Mouse (Mus musculus) liver, embryonic 11.5 days (tissue): ENCODE data around the gene Ms4a6b. TPM values are rescaled to one million over a fixed set of nuclear protein-coding genes. Genes with fewer than 3 reads are reported as not detected.
A peak's percentile ranks its signal among the peaks of the same experiment; 100 is the strongest.
"Not testable (repeated sequence)": the region's sequence is repeated elsewhere in the genome, so short reads cannot be mapped to it uniquely, and the experiment has no call there.

ENCODE experiments used
- ATAC-seq: fragments of 200-750 bp; cut with Nextera tagmentation; replicated peaks from 2 replicates; pipeline ENCODE4 v1.8.0; 2017; ENCODE audit warnings: moderate number of reproducible peaks, mild to moderate bottlenecking, moderate TSS enrichment, moderate library complexity; ENCODE audit not compliant: low FRiP score
- DNase-seq: peaks from one replicate; pipeline ENCODE4 v3.0.0-alpha.2; 2017; ENCODE audit warnings: low spot score
- H3K27ac ChIP-seq: fragments of 300-500 bp; sonication (generic); 2 replicates; pipeline ENCODE4 v1.5.1; 2014; ENCODE audit warnings: mild to moderate bottlenecking, low read depth, low read length, control low read depth
- H3K27me3 ChIP-seq: fragments of 300-500 bp; sonication (generic); replicated peaks from 2 replicates; pipeline ENCODE4 v1.6.1; 2014; ENCODE audit warnings: low read length, mixed read lengths; ENCODE audit not compliant: control insufficient read depth, insufficient read depth
- H3K36me3 ChIP-seq: fragments of 300-500 bp; sonication (generic); 2 replicates; pipeline ENCODE4 v1.6.1; 2014; ENCODE audit warnings: mild to moderate bottlenecking, low read length, moderate library complexity, mixed read lengths; ENCODE audit not compliant: control insufficient read depth, insufficient read depth
- H3K4me1 ChIP-seq: fragments of 300-500 bp; sonication (generic); replicated peaks from 2 replicates; pipeline ENCODE4 v1.6.1; 2014; ENCODE audit warnings: low read length, mixed read lengths; ENCODE audit not compliant: control insufficient read depth, insufficient read depth
- H3K4me2 ChIP-seq: fragments of 300-500 bp; sonication (generic); 2 replicates; pipeline ENCODE4 v1.6.1; 2014; ENCODE audit warnings: mild to moderate bottlenecking, control low read depth, moderate library complexity
- H3K4me3 ChIP-seq: fragments of 300-500 bp; sonication (generic); 2 replicates; pipeline ENCODE4 v1.5.1; 2014; ENCODE audit warnings: low read depth, low read length, control low read depth
- H3K9ac ChIP-seq: fragments of 300-500 bp; sonication (generic); 2 replicates; pipeline ENCODE4 v1.6.1; 2014; ENCODE audit warnings: low read depth, low read length, control low read depth
- H3K9me3 ChIP-seq: fragments of 300-500 bp; sonication (generic); 2 replicates; pipeline ENCODE4 v1.6.1; 2016; ENCODE audit warnings: low read length, inconsistent platforms, mixed read lengths; ENCODE audit not compliant: control insufficient read depth
- WGBS: fragments of 180-500 bp; shearing (Covaris S2); extraction: QIAGEN DNeasy Blood & Tissue Kit; methylation state at CpG from one replicate; pipeline ENCODE4 v1.1.7; 2014; 5-methylcytosine and 5-hydroxymethylcytosine counted together
- polyA plus RNA-seq: library from polyadenylated mRNA; unstranded; fragments of >200 nt; fragmentation: Nextera tagmentation; extraction: Ambion mirVana; gene quantifications from 2 replicates; pipeline ENCODE4 v1.2.1, GENCODE M21; 2014

Gene Ms4a6b
- polyA plus RNA-seq, 1 experiment from 2014 or later: 2.4 TPM

- Histone ChIP-seq H3K4me2 (no peak overlapping the region), H3K9me3 (no peaks in the 10 kb centered on the region), H3K27ac (no peak overlapping the region), H3K4me1 (no peaks in the 10 kb centered on the region), H3K36me3 (no peaks in the 10 kb centered on the region), H3K9ac (no peak overlapping the region), H3K27me3 (no peaks in the 10 kb centered on the region), H3K4me3 (no peak overlapping the region)
- WGBS: 56% methylated on average over 1 of the region's 1 CpGs
- DNase-seq (no peak), ATAC-seq (no peak)
These were observed 2.9 kb upstream of the Ms4a6b start for GRCm38 (mm10) chr19:11513458-11513857.

- Histone ChIP-seq H3K27me3 (no peaks in the 10 kb centered on the region), H3K9me3 (no peaks in the 10 kb centered on the region), H3K36me3 (no peaks in the 10 kb centered on the region), H3K4me1 (no peaks in the 10 kb centered on the region), H3K27ac (no peak overlapping the region), H3K9ac (no peak overlapping the region), H3K4me3 (no peak overlapping the region), H3K4me2 (no peak overlapping the region)
- DNase-seq: no peak
- ATAC-seq: no peak
- WGBS: 36% methylated on average over 4 of the region's 4 CpGs
These were observed 533 bp downstream of the Ms4a6b start for GRCm38 (mm10) chr19:11516845-11517244.

DNA sequence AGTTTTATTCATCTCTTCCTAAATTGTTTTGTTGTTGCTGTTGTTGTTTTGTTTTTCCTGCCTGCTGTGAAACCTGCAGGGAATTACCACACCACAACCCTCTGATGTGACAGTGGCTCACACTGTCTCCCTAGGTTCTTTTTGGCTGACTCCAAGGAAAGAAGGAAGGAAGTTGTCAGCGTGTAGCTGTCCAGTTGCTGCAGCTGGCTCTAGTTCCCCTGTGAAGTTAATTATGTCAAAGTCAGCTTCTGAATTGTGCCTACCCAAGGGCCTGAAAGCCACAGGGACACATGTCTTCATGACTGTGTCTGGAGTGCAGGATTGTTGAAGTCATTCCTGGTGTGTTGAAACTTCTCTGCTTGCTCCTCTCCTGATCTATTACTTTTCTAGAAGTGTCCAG, 1.1 kb downstream of the Ms4a6b start:
- not testable (repeated sequence) for H3K9me3 ChIP-seq, H3K27ac ChIP-seq, H3K4me3 ChIP-seq, H3K9ac ChIP-seq, H3K4me1 ChIP-seq, H3K27me3 ChIP-seq, DNase-seq, ATAC-seq, H3K4me2 ChIP-seq, H3K36me3 ChIP-seq
- 29% methylated on average over 1 of the region's 1 CpGs for WGBS

GRCm38 (mm10) chr19:11518356-11518755, 2.0 kb downstream of the Ms4a6b start:
- not testable (repeated sequence) for H3K4me2 ChIP-seq, H3K9ac ChIP-seq, DNase-seq, H3K4me1 ChIP-seq, H3K36me3 ChIP-seq, H3K9me3 ChIP-seq, H3K27ac ChIP-seq, H3K4me3 ChIP-seq, H3K27me3 ChIP-seq, ATAC-seq
- 46% methylated on average over 2 of the region's 2 CpGs for WGBS

GRCm38 (mm10) chr19:11520146-11520545, 3.8 kb downstream of the Ms4a6b start:
- Histone ChIP-seq H3K9me3 (no peaks in the 10 kb centered on the region), H3K4me2 (no peak overlapping the region), H3K4me3 (no peak overlapping the region), H3K4me1 (no peaks in the 10 kb centered on the region), H3K27ac (no peak overlapping the region), H3K27me3 (no peaks in the 10 kb centered on the region), H3K9ac (no peak overlapping the region), H3K36me3 (no peaks in the 10 kb centered on the region)
- no peak for DNase-seq
- no peak for ATAC-seq
- 75% methylated on average over 3 of the region's 3 CpGs for WGBS

DNA sequence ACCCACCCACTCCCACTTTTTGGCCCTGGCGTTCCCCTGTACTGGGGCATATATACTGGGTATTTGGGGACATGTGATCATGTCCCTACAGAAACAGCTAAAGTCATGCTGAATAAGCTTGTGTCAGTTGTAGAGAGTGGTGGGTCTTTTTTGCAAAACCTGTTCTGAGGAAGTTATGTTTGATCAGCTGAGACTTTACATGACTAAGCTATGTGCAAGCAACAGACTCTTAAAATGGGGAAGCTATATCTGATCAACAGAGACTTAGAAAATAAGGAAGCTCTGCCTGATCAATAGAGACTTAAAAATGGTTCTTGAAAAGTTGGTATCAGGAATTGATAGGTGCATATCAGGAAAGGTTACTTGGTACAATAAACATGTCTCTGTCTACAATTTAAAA, 17.1 kb downstream of the Ms4a6b start:
- H3K4me3 ChIP-seq: no peak overlapping the region
- ATAC-seq (no peak), DNase-seq (no peak)
- H3K4me2 ChIP-seq: no peak overlapping the region
- H3K27me3 ChIP-seq: no peaks in the 10 kb centered on the region
- no peak overlapping the region for H3K27ac ChIP-seq
- 78% methylated on average over 1 of the region's 1 CpGs for WGBS
- no peak overlapping the region for H3K9ac ChIP-seq
- no peaks in the 10 kb centered on the region for H3K9me3 ChIP-seq
- no peaks in the 10 kb centered on the region for H3K36me3 ChIP-seq
- H3K4me1 ChIP-seq: no peaks in the 10 kb centered on the region

DNA sequence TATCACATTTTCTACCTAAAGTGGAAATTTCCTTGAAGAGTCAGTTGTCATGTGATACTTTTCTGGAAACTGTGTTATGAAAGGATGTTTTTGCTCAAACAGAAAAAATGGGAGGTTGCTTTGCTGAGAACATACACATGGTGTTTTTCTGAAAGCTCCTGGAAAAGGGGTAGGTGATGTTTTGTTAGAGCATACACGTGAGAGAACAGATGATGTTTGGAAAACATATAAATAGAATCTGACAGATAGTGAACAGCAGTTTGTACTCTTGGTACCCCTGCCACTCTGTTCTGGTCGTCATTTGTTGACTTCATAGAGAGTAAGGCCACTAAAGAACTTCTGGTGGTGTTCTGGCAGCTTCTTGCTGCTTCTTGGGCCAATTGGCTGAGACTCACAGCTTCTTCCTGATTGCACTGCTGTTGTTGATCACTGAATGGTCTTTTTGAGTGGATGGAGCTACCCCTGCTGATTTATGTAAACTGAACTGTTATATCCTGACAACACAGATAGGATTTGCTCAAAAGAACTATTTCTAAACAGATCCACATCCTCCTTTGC, 17.7 kb downstream of the Ms4a6b start:
- no peak for ATAC-seq
- 48% methylated on average over 2 of the region's 2 CpGs for WGBS
- no peaks in the 10 kb centered on the region for H3K36me3 ChIP-seq
- no peaks in the 10 kb centered on the region for H3K27me3 ChIP-seq
- no peaks in the 10 kb centered on the region for H3K4me1 ChIP-seq
- no peak overlapping the region for H3K27ac ChIP-seq
- no peak overlapping the region for H3K4me3 ChIP-seq
- DNase-seq: no peak
- H3K4me2 ChIP-seq: no peak overlapping the region
- no peaks in the 10 kb centered on the region for H3K9me3 ChIP-seq
- H3K9ac ChIP-seq: no peak overlapping the region

GRCm38 (mm10) chr19:11536593-11536992, 20.3 kb downstream of the Ms4a6b start, which contains the start of gene Ms4a4d:
Gene Ms4a4d (plus strand): TSS chr19:11536801.
- DNase-seq (no peak), ATAC-seq (no peak)
- 14% methylated on average over 7 of the region's 7 CpGs for WGBS

GRCm38 (mm10) chr19:11537336-11537735, 21.0 kb downstream of the Ms4a6b start:
- no peak overlapping the region for H3K4me2 ChIP-seq
- no peak overlapping the region for H3K9ac ChIP-seq
- H3K27ac ChIP-seq: no peak overlapping the region
- H3K9me3 ChIP-seq: no peaks in the 10 kb centered on the region
- H3K36me3 ChIP-seq: no peaks in the 10 kb centered on the region
- H3K4me3 ChIP-seq: no peak overlapping the region
- DNase-seq (no peak), ATAC-seq (peak; percentile 51; the same call in 1 of the 2 replicates)
- 36% methylated on average over 2 of the region's 2 CpGs for WGBS
- no peaks in the 10 kb centered on the region for H3K4me1 ChIP-seq
- no peaks in the 10 kb centered on the region for H3K27me3 ChIP-seq

More at GRCm38 (mm10) chr19:11536593-11536992, 20.3 kb downstream of the Ms4a6b start, which contains the start of gene Ms4a4d:
- no peak within 1 kb of the TSS for H3K4me3 ChIP-seq
- H3K27me3 ChIP-seq: no peaks in the 10 kb centered on the region
- H3K4me2 ChIP-seq: no peak within 1 kb of the TSS
- H3K36me3 ChIP-seq: no peaks in the 10 kb centered on the region
- no peak within 1 kb of the TSS for H3K9ac ChIP-seq
- no peak within 1 kb of the TSS for H3K27ac ChIP-seq
- no peaks in the 10 kb centered on the region for H3K4me1 ChIP-seq
- H3K9me3 ChIP-seq: no peaks in the 10 kb centered on the region
